Mouse (Mus musculus) neural tube, embryonic 11.5 days (tissue): ENCODE data around the gene Eef1a1. TPM values are rescaled to one million over a fixed set of nuclear protein-coding genes. Genes with fewer than 3 reads are reported as not detected.
A peak's percentile ranks its signal among the peaks of the same experiment; 100 is the strongest.
"Not testable (repeated sequence)": the region's sequence is repeated elsewhere in the genome, so short reads cannot be mapped to it uniquely, and the experiment has no call there.

Source experiments
- ATAC-seq: fragments of 200-750 bp; cut with Nextera tagmentation; 2 replicates; pipeline ENCODE4 v1.8.0; 2017; ENCODE audit warnings: moderate number of reproducible peaks, mild to moderate bottlenecking, moderate TSS enrichment, moderate library complexity; ENCODE audit not compliant: insufficient read depth, low FRiP score, low TSS enrichment
- DNase-seq: peaks from one replicate; pipeline ENCODE4 v3.0.0-alpha.2; 2015; ENCODE audit warnings: low spot score
- H3K27ac ChIP-seq: fragments of 300-500 bp; sonication (generic); 2 replicates; pipeline ENCODE4 v1.5.1; 2014; ENCODE audit warnings: low read depth, mild to moderate bottlenecking, low read length
- H3K27me3 ChIP-seq: fragments of 300-500 bp; sonication (generic); 2 replicates; pipeline ENCODE4 v1.6.1; 2014; ENCODE audit warnings: mild to moderate bottlenecking, low read length, mixed read lengths; ENCODE audit not compliant: control insufficient read depth, insufficient read depth
- H3K36me3 ChIP-seq: fragments of 300-500 bp; sonication (generic); 2 replicates; pipeline ENCODE4 v1.6.1; 2014; ENCODE audit warnings: mild to moderate bottlenecking, low read length, moderate library complexity, mixed read lengths; ENCODE audit not compliant: control insufficient read depth, insufficient read depth
- H3K4me1 ChIP-seq: fragments of 300-500 bp; sonication (generic); 2 replicates; pipeline ENCODE4 v1.6.1; 2014; ENCODE audit warnings: low read length, mixed read lengths; ENCODE audit not compliant: control insufficient read depth, insufficient read depth
- H3K4me2 ChIP-seq: fragments of 300-500 bp; sonication (generic); 2 replicates; pipeline ENCODE4 v1.6.1; 2014; ENCODE audit warnings: low read depth, mild to moderate bottlenecking, moderate library complexity
- H3K4me3 ChIP-seq: fragments of 300-500 bp; sonication (generic); 2 replicates; pipeline ENCODE4 v1.5.1; 2014; ENCODE audit warnings: low read depth, low read length
- H3K9ac ChIP-seq: fragments of 300-500 bp; sonication (generic); 2 replicates; pipeline ENCODE4 v1.6.1; 2014; ENCODE audit warnings: mild to moderate bottlenecking, low read length
- H3K9me3 ChIP-seq: fragments of 300-500 bp; sonication (generic); 2 replicates; pipeline ENCODE4 v1.6.1; 2016; ENCODE audit warnings: low read length; ENCODE audit not compliant: control insufficient read depth
- WGBS: fragments of 180-500 bp; shearing (Covaris S2); extraction: QIAGEN DNeasy Blood & Tissue Kit; methylation state at CpG from one replicate; pipeline ENCODE4 v1.1.7; 2014; 5-methylcytosine and 5-hydroxymethylcytosine counted together
- polyA plus RNA-seq: library from polyadenylated mRNA; unstranded; fragments of >200 nt; fragmentation: Nextera tagmentation; extraction: Ambion mirVana; gene quantifications from 2 replicates; pipeline ENCODE4 v1.2.1, GENCODE M21; 2014

Gene Eef1a1
- polyA plus RNA-seq, 1 experiment from 2014 or later: 4,747 TPM

GRCm38 (mm10) chr9:78504133-78504532 lies 15.2 kb upstream of the Eef1a1 start:
- no peak for ATAC-seq
- no peak overlapping the region for H3K4me2 ChIP-seq
- DNase-seq: no peak
- no peaks in the 10 kb centered on the region for H3K27me3 ChIP-seq
- no peak overlapping the region for H3K27ac ChIP-seq
- H3K9me3 ChIP-seq: no peaks in the 10 kb centered on the region
- H3K9ac ChIP-seq: no peak overlapping the region
- no peaks in the 10 kb centered on the region for H3K36me3 ChIP-seq
- no peak overlapping the region for H3K4me3 ChIP-seq
- 70% methylated on average over 4 of the region's 4 CpGs for WGBS
- H3K4me1 ChIP-seq: peaks cover 8% of the 10 kb centered on the region

GRCm38 (mm10) chr9:78503223-78504079 lies 14.5 kb upstream of the Eef1a1 start:
- no peaks in the 10 kb centered on the region for H3K36me3 ChIP-seq
- H3K27me3 ChIP-seq: no peaks in the 10 kb centered on the region
- no peak overlapping the region for H3K4me3 ChIP-seq
- ATAC-seq (peak; percentile 82), DNase-seq (peak; percentile 69)
- no peaks in the 10 kb centered on the region for H3K9me3 ChIP-seq
- peaks cover 8% of the 10 kb centered on the region for H3K4me1 ChIP-seq
- peak overlapping the region; percentile 94 for H3K27ac ChIP-seq
- peak overlapping the region; percentile 24; the same call in 1 of the 2 replicates for H3K4me2 ChIP-seq
- WGBS: 2% methylated on average over 6 of the region's 6 CpGs
- peak overlapping the region; percentile 54 for H3K9ac ChIP-seq

GRCm38 (mm10) chr9:78501284-78501683 lies 12.3 kb upstream of the Eef1a1 start:
- ATAC-seq (no peak), DNase-seq (no peak)
- no peak overlapping the region for H3K27ac ChIP-seq
- H3K36me3 ChIP-seq: no peaks in the 10 kb centered on the region
- H3K4me1 ChIP-seq: peaks cover 8% of the 10 kb centered on the region
- no peak overlapping the region for H3K4me3 ChIP-seq
- WGBS: 78% methylated on average over 4 of the region's 4 CpGs
- H3K27me3 ChIP-seq: no peaks in the 10 kb centered on the region
- H3K4me2 ChIP-seq: no peak overlapping the region
- H3K9me3 ChIP-seq: no peaks in the 10 kb centered on the region
- H3K9ac ChIP-seq: no peak overlapping the region

GRCm38 (mm10) chr9:78500386-78500785 lies 11.4 kb upstream of the Eef1a1 start:
- Histone ChIP-seq H3K4me3 (no peak overlapping the region), H3K4me2 (no peak overlapping the region), H3K36me3 (no peaks in the 10 kb centered on the region), H3K9me3 (no peaks in the 10 kb centered on the region), H3K27ac (no peak overlapping the region), H3K27me3 (no peaks in the 10 kb centered on the region), H3K9ac (no peak overlapping the region), H3K4me1 (peaks cover 8% of the 10 kb centered on the region)
- 73% methylated on average over 3 of the region's 3 CpGs for WGBS
- no peak for ATAC-seq
- no peak for DNase-seq

GRCm38 (mm10) chr9:78493171-78493570 lies 4.2 kb upstream of the Eef1a1 start:
- DNase-seq: no peak
- no peaks in the 10 kb centered on the region for H3K36me3 ChIP-seq
- no peak overlapping the region for H3K27ac ChIP-seq
- H3K27me3 ChIP-seq: no peaks in the 10 kb centered on the region
- H3K9me3 ChIP-seq: no peaks in the 10 kb centered on the region
- no peak overlapping the region for H3K4me2 ChIP-seq
- H3K9ac ChIP-seq: no peak overlapping the region
- 85% methylated on average over 7 of the region's 7 CpGs for WGBS
- ATAC-seq: no peak
- no peak overlapping the region for H3K4me3 ChIP-seq
- peaks cover 7% of the 10 kb centered on the region for H3K4me1 ChIP-seq

GRCm38 (mm10) chr9:78492254-78492653 lies 3.3 kb upstream of the Eef1a1 start:
- DNase-seq (no peak), ATAC-seq (no peak)
- Histone ChIP-seq H3K27ac (no peak overlapping the region), H3K4me3 (no peak overlapping the region), H3K27me3 (no peaks in the 10 kb centered on the region), H3K9ac (no peak overlapping the region), H3K4me2 (no peak overlapping the region), H3K9me3 (no peaks in the 10 kb centered on the region), H3K36me3 (no peaks in the 10 kb centered on the region), H3K4me1 (peaks cover 7% of the 10 kb centered on the region)
- 91% methylated on average over 3 of the region's 3 CpGs for WGBS

- Histone ChIP-seq H3K4me1 (peaks cover 7% of the 10 kb centered on the region), H3K4me3 (no peak overlapping the region), H3K27me3 (no peaks in the 10 kb centered on the region), H3K9me3 (no peaks in the 10 kb centered on the region), H3K4me2 (no peak overlapping the region), H3K27ac (no peak overlapping the region), H3K36me3 (no peaks in the 10 kb centered on the region), H3K9ac (no peak overlapping the region)
- no peak for DNase-seq
- no peak for ATAC-seq
- 86% methylated on average over 3 of the region's 3 CpGs for WGBS
Observed at GRCm38 (mm10) chr9:78491169-78491568, 2.2 kb upstream of the Eef1a1 start.

- H3K27me3 ChIP-seq, DNase-seq, H3K4me1 ChIP-seq, H3K9me3 ChIP-seq, H3K27ac ChIP-seq, H3K9ac ChIP-seq, ATAC-seq, H3K4me3 ChIP-seq, H3K36me3 ChIP-seq, H3K4me2 ChIP-seq: not testable (repeated sequence)
- WGBS: 95% methylated on average over 5 of the region's 5 CpGs
Observed at GRCm38 (mm10) chr9:78488021-78488420, 930 bp downstream of the Eef1a1 start.

- no peaks in the 10 kb centered on the region for H3K9me3 ChIP-seq
- peaks cover 10% of the 10 kb centered on the region for H3K4me1 ChIP-seq
- H3K27me3 ChIP-seq: no peaks in the 10 kb centered on the region
- no peak for ATAC-seq
- H3K9ac ChIP-seq: no peak overlapping the region
- DNase-seq: no peak
- no peak overlapping the region for H3K27ac ChIP-seq
- no peak overlapping the region for H3K4me3 ChIP-seq
- 77% methylated on average over 3 of the region's 3 CpGs for WGBS
- no peak overlapping the region for H3K4me2 ChIP-seq
- no peaks in the 10 kb centered on the region for H3K36me3 ChIP-seq
Observed at GRCm38 (mm10) chr9:78484660-78485059, 4.3 kb downstream of the Eef1a1 start.
